Mouse (Mus musculus) embryonic fibroblast, embryonic 13.5 days (primary cell): ENCODE results near the gene Rnf150.

Experiments
- CTCF ChIP-seq: IDR thresholded peaks from 2 replicates; pipeline ENCODE4 v1.5.1; 2011; ENCODE audit warnings: mild to moderate bottlenecking, control low read depth, low read length, moderate library complexity, borderline replicate concordance; ENCODE audit not compliant: insufficient read depth
- POLR2A ChIP-seq: IDR thresholded peaks from 2 replicates; pipeline ENCODE4 v1.6.1; 2011; ENCODE audit warnings: low read depth, mild to moderate bottlenecking, control low read depth, low read length, moderate library complexity

- peak; percentile 87 for TF ChIP-seq CTCF
- peak; percentile 54 for TF ChIP-seq POLR2A
Measured at GRCm38 (mm10) chr8:82863041-82863744, at the start of gene Rnf150.
